Mouse (Mus musculus): Measurements from ENCODE around the gene Npm1. TPM values are rescaled to one million over a fixed set of nuclear protein-coding genes. Genes with fewer than 3 reads are reported as not detected.

Gene Npm1
- polyA plus RNA-seq, 1 experiment from 2014 or later: 908 TPM

DNA sequence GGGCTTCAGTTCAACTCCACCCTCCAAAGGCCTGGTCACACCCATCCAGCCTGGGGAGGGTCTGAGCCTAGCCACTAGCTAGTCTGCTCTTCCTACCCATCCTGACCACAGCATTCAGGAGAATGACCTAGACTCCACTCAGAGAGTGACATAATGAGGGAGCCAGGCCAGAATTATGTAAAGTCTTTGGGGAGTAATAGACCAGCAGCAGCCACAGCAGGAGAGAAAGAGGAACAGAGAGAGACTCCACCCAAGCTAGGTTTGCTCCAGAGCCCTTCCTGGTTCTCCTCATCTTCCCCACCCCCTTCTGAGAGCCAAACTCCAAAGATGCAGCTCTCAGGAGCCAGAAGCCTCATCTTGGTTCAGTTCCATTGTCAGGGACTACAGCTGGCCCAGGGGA is 35.9 kb downstream of the Npm1 start:
- DNase-seq (ENCODE audit: low read depth, low spot score) (no peak), ATAC-seq (no peak)
- in situ Hi-C loops (cut with MboI; ENCODE audit: low pct_unique_long_range_greater_than_20kb): no loop called here
- no peaks in the 10 kb centered on the region for H3K27me3 ChIP-seq
- CTCF ChIA-PET: interaction anchor here (1.0 to 1.3 kb wide), 3 partner anchors 10 to 30 kb away, joined by 3 read pairs; no protein-coding TSS in a partner anchor
- no peak for TF ChIP-seq CTCF (IDR thresholded peaks at IDR 0.05)
- POLR2A ChIA-PET: interaction anchor here (0.6 to 1.0 kb wide), 3 partner anchors 8 to 556 kb away, joined by 3 to 7 read pairs (median 6); no protein-coding TSS in a partner anchor

- no peaks in the 10 kb centered on the region for H3K27me3 ChIP-seq
- in situ Hi-C loops (cut with MboI; ENCODE audit: low pct_unique_long_range_greater_than_20kb): no loop called here
- TF ChIP-seq CTCF (IDR thresholded peaks at IDR 0.05): no peak
- ATAC-seq (peak; percentile 9), DNase-seq (ENCODE audit: low read depth, low spot score) (no peak)
- ChIA-PET CTCF (no interaction called here), POLR2A (no interaction called here)
Measured at GRCm38 (mm10) chr11:33122575-33123268, 40.3 kb downstream of the Npm1 start.

DNA sequence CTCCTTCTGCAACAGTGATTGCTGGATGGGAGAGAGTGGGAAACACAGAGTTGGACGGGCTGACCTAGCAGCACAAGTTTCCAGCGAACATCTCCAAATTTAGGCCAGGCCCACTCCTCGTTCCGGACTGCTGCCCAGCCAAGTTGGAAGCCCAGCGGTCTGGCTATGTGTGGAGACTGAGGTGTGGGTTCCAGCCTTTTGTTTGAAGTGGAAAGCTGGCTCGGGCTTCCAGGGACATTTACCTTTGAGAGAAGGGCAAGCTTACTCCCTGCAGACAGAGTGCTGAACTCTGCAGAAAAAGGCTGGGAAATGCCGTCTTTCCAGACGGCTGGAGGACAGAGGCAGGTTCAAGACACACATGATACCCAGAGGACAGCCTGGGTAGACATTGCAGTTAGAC is 43.5 kb downstream of the Npm1 start:
- POLR2A ChIA-PET: no interaction called here
- H3K27me3 ChIP-seq: no peaks in the 10 kb centered on the region
- no peak for DNase-seq (ENCODE audit: low read depth, low spot score)
- CTCF ChIA-PET: interaction anchor here (1.7 kb wide), 1 partner anchor 20 kb away, joined by 4 read pairs; no protein-coding TSS in a partner anchor
- in situ Hi-C loops (cut with MboI; ENCODE audit: low pct_unique_long_range_greater_than_20kb): no loop called here
- ATAC-seq: no peak
- no peak for TF ChIP-seq CTCF (IDR thresholded peaks at IDR 0.05)

DNA sequence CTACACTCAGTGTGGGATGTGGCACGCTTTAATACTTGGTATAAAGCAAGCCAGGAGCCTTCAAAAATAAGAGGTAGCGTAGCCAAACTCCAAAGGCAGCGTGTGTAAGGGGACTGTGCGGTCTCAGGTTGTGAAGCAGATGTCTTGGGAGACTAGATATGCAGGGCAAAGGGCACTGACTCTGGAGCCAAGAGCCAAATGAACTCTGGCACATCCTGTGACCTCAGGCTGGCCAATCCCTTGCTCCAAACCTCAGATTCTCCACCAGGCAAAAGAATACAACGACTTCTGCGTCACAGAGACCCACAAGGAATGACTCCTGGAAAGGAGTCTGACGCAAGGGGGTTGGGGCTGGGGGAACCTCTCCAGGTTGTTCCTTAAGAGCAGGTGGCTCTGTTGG is 43.9 kb downstream of the Npm1 start:
- DNase-seq (ENCODE audit: low read depth, low spot score) (no peak), ATAC-seq (no peak)
- in situ Hi-C loops (cut with MboI; ENCODE audit: low pct_unique_long_range_greater_than_20kb): no loop called here
- TF ChIP-seq CTCF (IDR thresholded peaks at IDR 0.05): no peak
- CTCF ChIA-PET: no interaction called here
- no peaks in the 10 kb centered on the region for H3K27me3 ChIP-seq
- POLR2A ChIA-PET: interaction anchor here (1.2 kb wide), 1 partner anchor 8 kb away, joined by 3 read pairs; no protein-coding TSS in a partner anchor

DNA sequence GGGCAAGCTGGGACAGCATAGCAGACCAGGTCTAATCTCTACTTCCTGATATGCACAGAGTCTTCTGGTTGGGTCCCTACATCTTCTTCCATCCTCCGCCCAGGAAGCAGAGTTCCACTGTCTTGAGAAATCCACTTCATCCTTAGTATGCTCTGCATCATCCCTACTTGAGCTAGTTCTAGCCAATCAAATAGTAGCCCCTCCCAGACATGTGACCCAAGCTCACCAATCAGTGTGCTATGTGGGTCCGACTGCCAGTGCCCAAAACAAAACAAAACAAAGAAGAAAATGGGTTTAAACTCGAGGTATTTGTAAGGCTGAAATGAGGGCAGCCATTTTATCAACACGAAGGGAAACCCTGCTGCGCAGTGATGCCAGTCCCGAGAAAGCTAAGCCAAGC is 44.5 kb downstream of the Npm1 start:
- no peak for TF ChIP-seq CTCF (IDR thresholded peaks at IDR 0.05)
- no peaks in the 10 kb centered on the region for H3K27me3 ChIP-seq
- in situ Hi-C loops (cut with MboI; ENCODE audit: low pct_unique_long_range_greater_than_20kb): no loop called here
- DNase-seq (ENCODE audit: low read depth, low spot score): no peak
- POLR2A ChIA-PET: interaction anchor here (1.2 kb wide), 1 partner anchor 8 kb away, joined by 3 read pairs; no protein-coding TSS in a partner anchor
- no peak for ATAC-seq
- CTCF ChIA-PET: no interaction called here

- CTCF ChIA-PET: no interaction called here
- in situ Hi-C loops (cut with MboI; ENCODE audit: low pct_unique_long_range_greater_than_20kb): no loop called here
- no peaks in the 10 kb centered on the region for H3K27me3 ChIP-seq
- POLR2A ChIA-PET: no interaction called here
- TF ChIP-seq CTCF (IDR thresholded peaks at IDR 0.05): no peak
- no peak for DNase-seq (ENCODE audit: low read depth, low spot score)
- ATAC-seq: peak; percentile 24
Measured at GRCm38 (mm10) chr11:33115796-33116195, 47.2 kb downstream of the Npm1 start.

GRCm38 (mm10) chr11:33112407-33112806 is 50.6 kb downstream of the Npm1 start:
- no peak for TF ChIP-seq CTCF (IDR thresholded peaks at IDR 0.05)
- peaks cover 4% of the 10 kb centered on the region for H3K27me3 ChIP-seq
- POLR2A ChIA-PET: interaction anchor here (0.6 kb wide), 1 partner anchor 472 kb away, joined by 3 read pairs; no protein-coding TSS in a partner anchor
- DNase-seq (ENCODE audit: low read depth, low spot score): no peak
- in situ Hi-C loops (cut with MboI; ENCODE audit: low pct_unique_long_range_greater_than_20kb): no loop called here
- ATAC-seq: no peak
- CTCF ChIA-PET: interaction anchor here (0.8 to 0.9 kb wide), 2 partner anchors 9 to 12 kb away, joined by 3 read pairs; no protein-coding TSS in a partner anchor

GRCm38 (mm10) chr11:33110111-33110510 is 52.9 kb downstream of the Npm1 start:
- no peak for ATAC-seq
- ChIA-PET CTCF (interaction anchor here (0.9 to 1.4 kb wide), 2 partner anchors 10 to 13 kb away, joined by 3 to 4 read pairs; no protein-coding TSS in a partner anchor), POLR2A (no interaction called here)
- no peak for DNase-seq (ENCODE audit: low read depth, low spot score)
- in situ Hi-C loops (cut with MboI; ENCODE audit: low pct_unique_long_range_greater_than_20kb): no loop called here
- peaks cover 4% of the 10 kb centered on the region for H3K27me3 ChIP-seq
- no peak for TF ChIP-seq CTCF (IDR thresholded peaks at IDR 0.05)

DNA sequence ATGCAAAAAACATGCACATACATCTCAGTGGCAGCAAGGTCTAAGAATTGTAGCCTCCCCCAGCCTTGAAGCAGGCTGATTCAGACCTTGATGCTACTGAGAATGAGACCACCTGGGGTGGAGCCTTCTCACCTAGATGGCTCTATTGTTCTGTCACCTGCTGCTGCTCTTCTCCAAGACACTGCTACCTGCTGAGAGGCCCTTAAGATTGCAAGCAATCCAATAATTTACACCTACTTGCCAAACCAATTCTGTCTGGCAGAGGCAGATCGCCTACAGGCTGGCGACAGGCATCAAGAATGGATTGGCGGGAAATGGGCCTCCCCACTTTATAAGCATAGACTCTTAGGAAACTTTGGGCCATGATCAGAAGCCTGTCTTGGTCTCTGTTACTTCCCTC is 55.5 kb downstream of the Npm1 start:
- ATAC-seq (no peak), DNase-seq (ENCODE audit: low read depth, low spot score) (no peak)
- ChIA-PET CTCF (interaction anchor here (0.9 kb wide), 1 partner anchor 20 kb away, joined by 3 read pairs; no protein-coding TSS in a partner anchor), POLR2A (no interaction called here)
- H3K27me3 ChIP-seq: peaks cover 4% of the 10 kb centered on the region
- TF ChIP-seq CTCF (IDR thresholded peaks at IDR 0.05): no peak
- in situ Hi-C loops (cut with MboI; ENCODE audit: low pct_unique_long_range_greater_than_20kb): no loop called here

GRCm38 (mm10) chr11:33104911-33105316 is 58.1 kb downstream of the Npm1 start:
- TF ChIP-seq CTCF (IDR thresholded peaks at IDR 0.05): no peak
- ATAC-seq (peak; percentile 24), DNase-seq (ENCODE audit: low read depth, low spot score) (peak; percentile 68)
- in situ Hi-C loops (cut with MboI; ENCODE audit: low pct_unique_long_range_greater_than_20kb): no loop called here
- peaks cover 3% of the 10 kb centered on the region for H3K27me3 ChIP-seq
- POLR2A ChIA-PET: interaction anchor here (0.9 kb wide), 1 partner anchor 9 kb away, joined by 3 read pairs; no protein-coding TSS in a partner anchor
- CTCF ChIA-PET: interaction anchor here (1.4 kb wide), 1 partner anchor 9 kb away, joined by 5 read pairs; no protein-coding TSS in a partner anchor

- H3K27me3 ChIP-seq: no peaks in the 10 kb centered on the region
- TF ChIP-seq CTCF (IDR thresholded peaks at IDR 0.05): no peak
- POLR2A ChIA-PET: interaction anchor here (0.6 kb wide), 1 partner anchor 14 kb away, joined by 3 read pairs; no protein-coding TSS in a partner anchor
- DNase-seq (ENCODE audit: low read depth, low spot score): no peak
- CTCF ChIA-PET: interaction anchor here (1.3 kb wide), 1 partner anchor 9 kb away, joined by 3 read pairs; no protein-coding TSS in a partner anchor
- in situ Hi-C loops (cut with MboI; ENCODE audit: low pct_unique_long_range_greater_than_20kb): no loop called here
- no peak for ATAC-seq
Measured at GRCm38 (mm10) chr11:33103291-33103943, 59.6 kb downstream of the Npm1 start.

Other genes with a start within 250 kb of the Npm1 start
- 4.3 TPM for gene Fgf18, start 15.8 kb downstream of the Npm1 start, polyA plus RNA-seq (2021)
- 0.32 TPM for gene Tlx3, start 40.4 kb upstream of the Npm1 start, polyA plus RNA-seq (2021)
- gene Gm12117, start 113.5 kb upstream of the Npm1 start, polyA plus RNA-seq (2021): not detected